Mouse (Mus musculus) left cerebral cortex, adult 6 months (tissue): ENCODE measurements around the gene Vps36. TPM values are rescaled to one million over a fixed set of nuclear protein-coding genes. Genes with fewer than 3 reads are reported as not detected.

ENCODE experiments used
- long read RNA-seq, 2 experiments: library from polyadenylated mRNA; unstranded; transcript quantifications; one replicate each; pipeline ENCODE4 v2.0.0; 2019 to 2020
- polyA plus RNA-seq: library from polyadenylated mRNA; unstranded; fragments of <200 nt; fragmentation: Nextera tagmentation; gene quantifications from 2 replicates; pipeline ENCODE4 v1.2.3, GENCODE M21; 2021

Gene Vps36
- 10.6 and 11.1 TPM in 2 replicates for polyA plus RNA-seq
- long read RNA-seq, experiment 1, transcript Vps36-201 (14 exons, 3,574 nt) = major isoform, 58 of 75 reads
- long read RNA-seq, experiment 1, partial matches to known transcripts = 6 of 75 reads
- long read RNA-seq, experiment 1, other reads (novel, unspliced or antisense) = 7 of 75 reads
- long read RNA-seq, experiment 2, partial matches to known transcripts = 32 of 44 reads
- long read RNA-seq, experiment 2, other reads (novel, unspliced or antisense) = 7 of 44 reads

DNA sequence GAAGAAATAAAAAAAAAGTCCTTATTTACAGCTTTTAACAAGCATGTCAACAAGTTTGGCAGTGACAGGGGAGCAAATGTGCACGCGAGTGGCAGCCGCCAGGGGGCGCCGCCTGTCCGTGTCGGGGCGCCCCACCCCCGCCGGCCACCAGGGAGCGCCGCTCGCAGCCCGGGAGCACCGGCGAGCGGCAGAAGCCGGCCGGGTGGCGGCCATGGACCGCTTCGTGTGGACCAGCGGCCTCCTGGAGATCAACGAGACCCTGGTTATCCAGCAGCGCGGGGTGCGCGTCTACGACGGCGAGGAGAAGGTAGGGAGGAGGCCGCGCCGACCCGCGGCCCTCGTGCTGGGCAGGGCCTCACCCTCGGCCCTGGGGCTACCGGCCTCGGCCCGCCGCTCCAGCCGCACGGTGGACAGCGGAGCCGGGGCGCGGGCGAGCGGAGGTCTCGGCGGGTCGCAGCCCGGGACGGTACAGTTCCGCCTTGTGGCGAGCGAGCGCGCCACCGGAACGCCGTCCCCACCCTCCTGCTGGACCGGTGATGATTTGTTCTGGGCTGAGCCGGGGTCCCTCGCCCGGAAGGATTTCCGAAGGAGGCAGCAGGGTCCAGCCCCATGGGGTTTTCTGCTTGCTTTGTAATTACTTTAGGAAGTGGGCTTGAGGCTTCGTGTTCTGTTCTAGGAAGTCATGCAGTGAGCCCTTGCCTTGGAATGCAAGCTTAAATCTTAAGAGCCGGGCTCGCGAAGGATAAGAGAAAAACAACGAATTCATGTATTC is at the start of gene Vps36:
TSS of gene Vps36 (plus strand) at position 150 of the 772 bp plus-strand sequence.

DNA sequence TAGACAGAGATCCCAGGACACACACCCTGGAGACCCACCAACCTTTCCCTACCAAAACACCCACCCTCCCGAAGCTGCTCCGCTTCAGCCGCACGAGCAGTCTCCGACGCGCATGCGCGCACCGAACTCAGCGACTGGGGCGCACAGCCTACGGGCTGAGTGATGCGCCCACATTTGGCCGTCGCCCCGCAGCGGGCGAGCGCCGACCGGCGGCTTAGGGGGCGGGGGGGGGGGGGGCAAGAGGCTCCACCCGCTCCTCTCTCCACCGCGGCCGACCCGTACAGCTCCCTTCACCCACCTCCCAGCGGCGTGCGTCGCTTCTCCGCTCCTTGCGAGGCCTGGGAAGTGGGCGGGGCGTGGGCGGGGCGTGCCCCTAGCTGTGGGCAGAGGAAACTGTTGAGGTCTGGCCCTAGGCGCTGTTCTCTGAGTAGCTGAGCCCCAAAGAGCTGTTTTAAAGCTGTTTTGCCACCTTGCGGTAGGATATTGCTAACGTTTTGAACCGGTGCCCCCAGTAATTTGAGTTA is 26.5 kb upstream of the Vps36 start, which contains the start of gene Nek3:
TSS of gene Nek3 (minus strand) at position 356 of the 524 bp plus-strand sequence.

GRCm38 (mm10) chr8:22185431-22186397 is 6.9 kb upstream of the Vps36 start, which contains the start of gene Ckap2:
TSS of gene Ckap2 (minus strand) at chr8:22185819.

GRCm38 (mm10) chr8:22227061-22227877 is 34.7 kb downstream of the Vps36 start, which contains the start of gene Thsd1:
TSS of gene Thsd1 (plus strand) at chr8:22227313.

Other genes starting within 250 kb of the Vps36 start
- gene Defb13, start 246.0 kb upstream of the Vps36 start, polyA plus RNA-seq = not detected in 2 replicates
- gene Fam90a1a, start 234.1 kb upstream of the Vps36 start, polyA plus RNA-seq = not detected in 2 replicates
- not detected in 2 replicates for gene Ccdc70, start 223.0 kb upstream of the Vps36 start, polyA plus RNA-seq
- 0.41 and 0.47 TPM in 2 replicates for gene Atp7b, start 132.5 kb upstream of the Vps36 start, polyA plus RNA-seq
- gene Alg11, start 132.1 kb upstream of the Vps36 start, polyA plus RNA-seq = 15.2 and 22.9 TPM in 2 replicates
- gene Nek5, start 67.8 kb upstream of the Vps36 start, polyA plus RNA-seq = 0.09 and 0.34 TPM in 2 replicates
- 0.93 and 1.4 TPM in 2 replicates for gene Nek3, start 26.4 kb upstream of the Vps36 start, polyA plus RNA-seq
- gene Ckap2, start 7.0 kb upstream of the Vps36 start, polyA plus RNA-seq = 0.15 and 0.48 TPM in 2 replicates
- 1.3 and 1.9 TPM in 2 replicates for gene Thsd1, start 34.5 kb downstream of the Vps36 start, polyA plus RNA-seq
- gene Tpte, start 90.6 kb downstream of the Vps36 start, polyA plus RNA-seq = not detected in 2 replicates
- 3.5 and 4.0 TPM in 2 replicates for gene Slc25a15, start 205.8 kb downstream of the Vps36 start, polyA plus RNA-seq
- 39.5 and 43.5 TPM in 2 replicates for gene Mrps31, start 218.6 kb downstream of the Vps36 start, polyA plus RNA-seq